Mouse (Mus musculus) T-helper 2 cell (primary cell): ENCODE measurements around the gene Dscam.

Experiments used
- in situ Hi-C: fragments of 300-600 bp; cut with MboI, MseI; formaldehyde crosslinking; loops from one replicate; pipeline ENCODE4 v1.15.1; 2025; ENCODE audit warnings: high pct_unique_total_duplicates

Dscam gene

GRCm38 (mm10) chr16:96767985-96768384 lies 402.6 kb downstream of the Dscam start:
- in situ Hi-C loops: no loop called here

DNA sequence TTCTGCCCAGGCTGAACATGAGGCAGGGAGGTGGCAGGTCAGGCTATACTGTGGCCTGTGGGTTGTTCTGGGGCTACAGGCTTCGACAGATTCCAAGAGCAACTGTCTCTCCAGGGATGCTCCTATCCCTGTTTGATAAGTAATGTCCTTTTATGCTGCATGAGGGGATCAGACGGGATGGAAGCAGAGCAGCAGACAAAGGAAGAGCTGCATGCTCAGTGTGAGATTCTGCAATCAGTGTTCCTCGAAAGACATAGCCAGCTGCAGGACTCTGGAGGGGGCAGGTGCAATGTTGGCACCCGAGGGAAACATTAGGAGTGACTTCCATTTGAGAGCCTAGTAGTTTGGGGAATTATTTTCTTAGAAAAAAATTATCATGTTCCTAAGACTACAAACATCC lies 403.0 kb downstream of the Dscam start:
- in situ Hi-C loops: no loop called here

DNA sequence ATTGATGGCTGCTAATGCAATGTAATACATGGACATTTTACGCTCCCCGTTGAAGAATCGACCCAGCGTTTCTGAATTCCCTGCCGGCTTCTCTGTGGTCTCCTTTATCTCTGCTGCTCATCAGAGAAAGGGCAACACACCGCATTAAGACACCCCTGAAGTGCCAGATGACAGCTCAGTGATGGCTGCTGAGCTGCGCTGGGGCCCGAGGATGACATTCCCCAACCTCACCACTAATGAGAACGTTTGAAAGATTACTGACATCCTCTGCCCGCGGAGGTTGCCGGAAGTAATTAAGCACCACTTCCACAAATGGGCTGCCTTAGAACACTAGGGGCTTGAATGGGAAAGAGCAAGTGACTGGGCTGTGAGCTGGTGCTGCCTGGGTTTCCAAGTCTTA lies 409.3 kb downstream of the Dscam start:
- in situ Hi-C loops: no loop called here

DNA sequence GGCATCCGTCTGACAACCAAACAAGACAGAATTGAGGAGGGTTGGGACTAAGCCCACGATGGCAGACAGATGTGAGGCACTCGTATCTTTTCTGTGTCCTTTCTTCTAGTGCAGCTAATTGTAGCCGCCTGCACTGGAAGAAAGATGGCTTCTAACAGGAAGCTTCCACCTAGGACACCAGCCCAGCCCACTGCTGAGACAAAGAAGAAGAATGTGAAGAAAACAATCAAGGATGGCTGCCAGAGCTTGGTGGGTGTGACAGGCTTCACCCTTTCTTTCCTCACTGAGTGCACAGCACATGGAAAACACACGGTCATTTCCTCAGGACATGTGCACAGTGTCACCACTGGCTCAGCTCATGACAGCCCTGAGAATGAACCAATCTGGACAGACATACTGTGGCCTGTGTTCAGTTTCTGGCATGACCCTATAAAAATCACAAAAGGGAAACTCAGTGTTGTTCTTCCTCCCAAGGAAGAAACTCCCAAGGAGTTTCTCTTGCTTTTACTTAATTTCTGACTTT lies 411.4 kb downstream of the Dscam start:
- in situ Hi-C loops: no loop called here

GRCm38 (mm10) chr16:96758381-96758780 lies 412.2 kb downstream of the Dscam start:
- in situ Hi-C loops: no loop called here

DNA sequence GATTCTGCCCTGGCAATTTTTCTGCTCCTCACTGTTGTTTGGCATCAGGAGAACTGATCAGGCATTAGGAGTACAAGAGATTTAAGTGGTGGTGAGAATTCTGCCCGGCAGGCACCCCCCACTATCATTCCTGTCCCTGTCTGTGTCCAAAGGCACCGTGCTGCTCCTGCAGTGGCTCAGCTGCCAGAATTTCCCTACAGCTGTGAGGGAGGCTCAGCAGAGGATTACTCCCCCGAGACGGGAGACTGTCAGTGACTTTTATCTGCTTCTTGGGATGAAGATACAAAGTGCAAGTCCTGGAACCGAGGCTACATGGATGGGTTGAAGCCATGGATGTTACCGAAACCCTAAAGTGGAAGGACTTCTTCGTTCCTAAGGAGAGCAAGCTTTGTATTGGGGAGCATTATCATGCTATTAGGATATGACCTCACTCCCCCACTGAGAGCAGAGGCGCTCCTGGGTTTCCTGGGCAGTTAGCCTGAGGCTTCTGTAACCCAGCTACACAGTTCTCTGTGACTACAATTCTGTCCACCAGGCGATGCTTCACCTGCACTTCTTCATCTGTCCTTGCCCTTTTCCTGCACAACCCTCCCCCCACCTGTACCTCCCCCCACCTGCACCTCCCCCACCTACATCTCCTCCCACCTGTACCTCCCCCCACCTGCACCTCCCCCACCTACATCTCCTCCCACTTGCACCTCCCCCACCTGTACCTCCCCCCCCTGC lies 412.8 kb downstream of the Dscam start:
- in situ Hi-C loops: no loop called here

- in situ Hi-C loops: no loop called here
These were observed 413.6 kb downstream of the Dscam start for GRCm38 (mm10) chr16:96756994-96757393.

- in situ Hi-C loops: no loop called here
These were observed 415.5 kb downstream of the Dscam start for GRCm38 (mm10) chr16:96754971-96755504.

- in situ Hi-C loops: no loop called here
These were observed 416.2 kb downstream of the Dscam start for GRCm38 (mm10) chr16:96754381-96754780.

DNA sequence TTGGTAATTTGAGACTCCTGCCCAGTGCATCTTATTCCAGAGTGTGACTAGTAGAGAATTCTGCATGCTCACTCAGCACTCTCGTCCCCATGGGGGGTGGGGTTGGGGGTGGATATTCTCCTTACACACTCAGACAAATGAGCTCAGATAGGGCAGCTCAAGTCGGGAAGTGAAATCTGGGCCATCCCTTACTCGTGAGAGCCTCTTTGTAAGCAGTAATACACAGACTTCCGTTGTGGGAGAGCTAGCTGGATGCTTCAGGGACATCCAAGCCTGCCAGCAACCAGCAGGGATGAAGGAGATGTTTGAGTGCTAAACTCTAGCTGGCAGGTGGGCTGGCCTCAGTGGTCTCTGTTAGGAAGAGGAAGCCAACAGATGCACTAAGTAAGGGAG lies 416.8 kb downstream of the Dscam start:
- in situ Hi-C loops: no loop called here

GRCm38 (mm10) chr16:96753164-96753780 lies 417.3 kb downstream of the Dscam start:
- in situ Hi-C loops: no loop called here

DNA sequence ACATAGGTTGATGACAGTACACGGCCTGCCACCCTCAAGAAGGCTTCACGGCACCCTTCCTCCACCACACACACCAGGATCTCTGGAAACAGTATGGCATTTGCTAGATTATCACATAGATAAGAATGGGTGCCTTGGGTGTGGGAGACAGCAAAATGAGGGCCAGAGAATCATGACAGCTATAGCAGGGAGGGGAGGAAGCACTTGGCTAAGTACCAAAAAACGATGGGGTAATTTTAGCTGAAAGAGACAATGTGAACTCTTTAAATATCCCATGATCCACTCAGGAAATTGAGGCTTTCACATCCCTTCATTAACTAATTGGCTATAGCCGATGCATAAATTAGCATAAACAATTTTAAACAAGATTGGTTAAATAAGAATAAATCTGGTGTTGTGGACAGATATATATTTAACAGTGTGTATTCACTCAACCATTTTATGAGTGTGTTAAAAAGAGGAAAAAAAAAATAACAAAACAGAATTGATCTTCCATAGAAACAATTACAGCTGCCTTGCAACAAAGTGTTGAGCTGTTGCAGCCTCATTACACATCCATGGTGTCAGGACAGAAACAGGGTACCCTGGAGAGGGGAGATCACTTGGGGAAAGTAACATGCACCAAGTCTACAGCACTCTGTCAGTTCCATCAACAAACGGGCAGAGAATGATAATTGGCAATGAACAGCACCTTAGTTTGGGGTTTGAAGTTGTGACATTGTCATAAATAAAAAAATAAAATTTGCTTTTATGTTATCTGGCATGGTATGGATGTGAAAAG lies 427.9 kb downstream of the Dscam start:
- in situ Hi-C loops: no loop called here

- in situ Hi-C loops: no loop called here
These were observed 429.2 kb downstream of the Dscam start for GRCm38 (mm10) chr16:96741336-96741735.

DNA sequence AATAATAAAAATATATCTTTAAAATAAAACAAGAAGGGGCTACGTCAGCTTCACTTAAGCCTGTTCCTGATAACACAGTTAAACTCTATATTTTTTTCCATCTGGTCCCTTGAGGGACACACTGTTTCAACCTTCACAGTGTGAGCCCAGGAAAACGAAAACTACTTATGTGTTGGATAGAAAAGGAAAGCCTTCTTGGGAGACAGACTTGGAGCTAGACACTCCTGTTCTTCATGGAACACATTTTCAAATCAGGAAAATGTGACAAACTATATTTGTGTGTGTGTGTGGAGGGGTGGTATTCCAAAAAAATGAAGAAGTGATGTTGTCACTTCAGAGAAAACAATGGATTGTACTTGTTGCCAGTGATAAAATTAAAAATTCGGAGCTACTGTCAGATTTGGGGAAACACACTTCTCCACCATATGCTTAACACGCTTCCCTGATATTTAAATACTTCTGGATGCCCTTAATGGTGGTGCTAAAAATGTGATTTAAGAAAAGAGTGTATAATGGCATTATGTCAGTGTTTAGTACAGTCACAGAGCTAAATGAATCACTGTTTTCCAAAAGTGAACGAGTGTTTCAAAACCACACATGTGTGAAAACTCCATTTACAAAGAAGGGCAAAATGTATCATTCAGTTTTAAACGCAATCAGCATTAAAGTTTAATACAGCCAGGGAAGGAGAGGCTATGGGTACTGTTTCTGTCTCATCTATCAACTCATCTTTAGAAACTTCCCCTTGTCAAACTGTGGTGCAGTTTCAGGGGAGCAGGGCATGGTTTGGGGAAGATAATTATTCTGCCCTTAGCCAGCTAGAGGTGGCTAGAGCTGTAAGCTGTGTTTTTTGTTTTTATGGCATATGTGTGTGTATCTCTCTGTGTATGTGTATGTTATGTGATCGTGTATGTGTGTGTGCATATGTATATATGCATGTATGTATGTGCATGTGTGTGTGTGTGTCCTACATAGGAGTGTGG lies 430.2 kb downstream of the Dscam start:
- in situ Hi-C loops: no loop called here

GRCm38 (mm10) chr16:96736501-96736900 lies 434.1 kb downstream of the Dscam start:
- in situ Hi-C loops: no loop called here

- in situ Hi-C loops: no loop called here
These were observed 439.7 kb downstream of the Dscam start for GRCm38 (mm10) chr16:96730881-96731280.

- in situ Hi-C loops: no loop called here
These were observed 442.4 kb downstream of the Dscam start for GRCm38 (mm10) chr16:96727836-96728774.

- in situ Hi-C loops: no loop called here
These were observed 445.4 kb downstream of the Dscam start for GRCm38 (mm10) chr16:96725071-96725724.

- in situ Hi-C loops: no loop called here
These were observed 446.0 kb downstream of the Dscam start for GRCm38 (mm10) chr16:96724591-96724990.
